Mouse (Mus musculus): ENCODE measurements around the gene Fbxo22. TPM values are rescaled to one million over a fixed set of nuclear protein-coding genes. Genes with fewer than 3 reads are reported as not detected.

The Fbxo22 gene
- 69.3 TPM for polyA plus RNA-seq (2017; shearing (Covaris generic))

GRCm38 (mm10) chr9:55208790-55209481 is at the start of gene Fbxo22:
TSS of gene Fbxo22 (plus strand) at chr9:55208925.

Other genes starting within 250 kb of the Fbxo22 start
- not detected for gene Chrna5, start 228.0 kb upstream of the Fbxo22 start, polyA plus RNA-seq (2017; shearing (Covaris generic))
- gene Chrna3, start 182.4 kb upstream of the Fbxo22 start, polyA plus RNA-seq (2017; shearing (Covaris generic)): not detected
- gene Chrnb4, start 160.1 kb upstream of the Fbxo22 start, polyA plus RNA-seq (2017; shearing (Covaris generic)): 0.10 TPM
- 11.3 TPM for gene Ube2q2, start 60.1 kb upstream of the Fbxo22 start, polyA plus RNA-seq (2017; shearing (Covaris generic))
- 3.5 TPM for gene Nrg4, start 117.9 kb downstream of the Fbxo22 start, polyA plus RNA-seq (2017; shearing (Covaris generic))
- not detected for gene Tmem266, start 118.0 kb downstream of the Fbxo22 start, polyA plus RNA-seq (2017; shearing (Covaris generic))

Data from inflammation-experienced regulatory T-cells, adult 16 weeks (primary cell).